Mouse (Mus musculus) CH12.LX (cell line): ENCODE results near the gene Srrm1.

Experiments
- MAX ChIP-seq: IDR thresholded peaks from 2 replicates; pipeline ENCODE4 v1.6.1; 2011; ENCODE audit warnings: low read length, improper control_type of control experiment
- MAZ ChIP-seq: IDR thresholded peaks from 2 replicates; pipeline ENCODE4 v1.6.1; 2012; ENCODE audit warnings: low read depth, mild to moderate bottlenecking, inconsistent platforms, low read length, improper control_type of control experiment, moderate library complexity
- MEF2A ChIP-seq: IDR thresholded peaks from 2 replicates; pipeline ENCODE4 v1.6.1; 2014; ENCODE audit warnings: low read depth, mild to moderate bottlenecking, inconsistent platforms, low read length, improper control_type of control experiment, borderline replicate concordance
- TCF12 ChIP-seq: IDR thresholded peaks from 2 replicates; pipeline ENCODE4 v1.6.1; 2014; ENCODE audit warnings: low read depth, mild to moderate bottlenecking, inconsistent platforms, low read length, improper control_type of control experiment

DNA sequence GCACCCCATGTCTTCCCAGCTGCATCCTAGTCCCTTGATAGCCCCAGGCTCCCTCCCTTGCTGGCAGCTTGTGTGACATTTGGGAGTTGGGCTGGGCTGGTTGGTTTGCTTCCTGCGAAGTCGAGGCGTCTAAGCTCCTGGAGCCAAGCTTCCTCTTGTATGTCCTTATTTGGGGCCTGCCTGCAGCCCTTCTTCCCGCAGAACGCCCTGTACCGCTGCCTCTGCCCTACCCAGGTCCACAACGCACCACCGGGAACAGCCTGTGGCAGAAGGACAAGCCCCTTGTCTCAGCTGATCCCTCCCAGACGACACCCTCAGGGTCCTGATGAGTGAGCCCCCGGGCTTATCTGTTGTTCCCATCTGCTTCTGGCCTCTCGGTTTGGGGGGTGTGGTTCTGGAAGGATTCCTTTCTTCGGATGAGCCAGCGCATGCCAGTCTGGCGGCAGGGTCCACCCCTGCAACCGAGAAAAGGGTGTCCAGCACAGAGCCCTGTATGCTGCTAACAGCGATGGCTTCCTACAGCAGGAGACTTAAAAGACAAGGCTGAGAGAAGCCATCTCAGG lies 66.2 kb downstream of the Srrm1 start:
- TF ChIP-seq TCF12 (no peak), MAX (no peak), MAZ (no peak), MEF2A (no peak)
